Mouse (Mus musculus): ENCODE results near the gene Cnnm2. TPM values are rescaled to one million over a fixed set of nuclear protein-coding genes. Genes with fewer than 3 reads are reported as not detected.

The Cnnm2 gene
- polyA plus RNA-seq, 1 experiment, result 2.6 TPM

DNA sequence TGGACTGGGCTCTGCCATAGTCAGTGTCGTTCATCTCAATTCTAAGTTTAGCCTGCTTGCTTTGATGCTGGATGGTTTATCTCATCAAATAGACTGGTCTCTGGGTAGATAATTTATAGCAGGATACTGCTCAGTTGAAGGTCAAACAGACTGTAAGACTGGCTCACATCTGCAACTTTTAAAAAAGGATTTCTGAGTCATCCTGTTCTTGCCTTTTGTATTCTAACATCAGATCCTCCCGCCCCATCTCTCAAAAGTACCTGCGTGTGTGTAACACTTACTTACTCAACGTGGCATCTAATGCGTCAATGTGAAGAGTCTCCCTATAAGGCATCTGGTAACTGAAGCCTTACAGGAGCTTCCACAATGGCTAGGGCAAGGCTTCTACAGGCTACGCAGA, 159.2 kb downstream of the Cnnm2 start:
- peaks cover 78% of the 10 kb centered on the region for H3K36me3 ChIP-seq (replicated peaks; ENCODE audit: low read length)
- peaks cover 60% of the 10 kb centered on the region for H3K4me1 ChIP-seq
- no peaks in the 10 kb centered on the region for H3K27me3 ChIP-seq (replicated peaks)
- H3K4me3 ChIP-seq (replicated peaks), result no peak overlapping the region
- no peaks in the 10 kb centered on the region for H3K9me3 ChIP-seq
- no peak for TF ChIP-seq GATA1 (IDR thresholded peaks at IDR 0.05; ENCODE audit: borderline replicate concordance, low read length)
- no peak for TF ChIP-seq FLI1 (IDR thresholded peaks at IDR 0.05; ENCODE audit: low read length)

DNA sequence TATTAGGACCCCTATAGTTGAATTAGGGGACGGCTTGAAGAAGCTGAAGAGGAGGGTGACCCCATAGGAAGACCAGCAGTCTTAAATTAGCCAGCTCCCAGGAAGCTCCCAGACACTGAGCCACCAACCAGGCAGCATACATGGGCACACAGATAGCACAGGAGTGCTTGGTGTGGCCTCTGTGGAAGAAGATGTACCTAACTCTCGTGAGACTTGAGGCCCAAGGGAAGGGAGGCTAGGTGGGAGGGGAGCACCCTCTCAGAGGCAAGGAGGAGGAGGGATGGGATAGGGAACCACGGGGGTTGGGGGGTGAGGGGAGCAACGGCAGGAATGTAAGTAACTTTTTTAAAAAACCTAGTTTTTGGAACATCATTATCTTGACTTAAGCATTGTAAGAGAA, 165.0 kb downstream of the Cnnm2 start:
- no peaks in the 10 kb centered on the region for H3K9me3 ChIP-seq
- no peaks in the 10 kb centered on the region for H3K27me3 ChIP-seq (replicated peaks)
- H3K36me3 ChIP-seq (replicated peaks; ENCODE audit: low read length), result peaks cover 63% of the 10 kb centered on the region
- no peak for TF ChIP-seq FLI1 (IDR thresholded peaks at IDR 0.05; ENCODE audit: low read length)
- no peak for TF ChIP-seq GATA1 (IDR thresholded peaks at IDR 0.05; ENCODE audit: borderline replicate concordance, low read length)
- H3K4me3 ChIP-seq (replicated peaks), result peak overlapping the region; percentile 79
- H3K4me1 ChIP-seq, result peaks cover 83% of the 10 kb centered on the region

DNA sequence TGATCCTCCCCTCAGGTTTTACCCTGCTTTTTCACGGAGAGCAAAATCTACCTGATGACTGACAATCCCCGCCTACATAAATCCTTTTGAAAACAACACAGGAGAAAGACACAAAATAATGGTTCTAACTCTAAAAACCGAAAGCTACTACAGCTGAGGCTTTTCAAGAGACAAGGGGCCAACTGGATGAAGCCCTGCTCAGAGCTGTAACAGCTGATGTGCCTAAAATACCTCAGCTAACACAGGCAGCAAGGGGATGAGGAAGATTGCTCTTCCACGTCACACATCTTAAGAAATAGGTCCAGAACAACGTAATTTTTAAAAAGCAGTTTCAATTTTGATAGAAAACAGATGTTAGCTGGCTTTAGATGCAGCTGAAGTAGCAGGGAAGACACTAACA, 165.6 kb downstream of the Cnnm2 start:
- TF ChIP-seq FLI1 (IDR thresholded peaks at IDR 0.05; ENCODE audit: low read length) (no peak), GATA1 (IDR thresholded peaks at IDR 0.05; ENCODE audit: borderline replicate concordance, low read length) (no peak)
- Histone ChIP-seq H3K27me3 (replicated peaks) (no peaks in the 10 kb centered on the region), H3K4me1 (peaks cover 88% of the 10 kb centered on the region), H3K4me3 (replicated peaks) (peak overlapping the region; percentile 59), H3K36me3 (replicated peaks; ENCODE audit: low read length) (peaks cover 61% of the 10 kb centered on the region), H3K9me3 (no peaks in the 10 kb centered on the region)

DNA sequence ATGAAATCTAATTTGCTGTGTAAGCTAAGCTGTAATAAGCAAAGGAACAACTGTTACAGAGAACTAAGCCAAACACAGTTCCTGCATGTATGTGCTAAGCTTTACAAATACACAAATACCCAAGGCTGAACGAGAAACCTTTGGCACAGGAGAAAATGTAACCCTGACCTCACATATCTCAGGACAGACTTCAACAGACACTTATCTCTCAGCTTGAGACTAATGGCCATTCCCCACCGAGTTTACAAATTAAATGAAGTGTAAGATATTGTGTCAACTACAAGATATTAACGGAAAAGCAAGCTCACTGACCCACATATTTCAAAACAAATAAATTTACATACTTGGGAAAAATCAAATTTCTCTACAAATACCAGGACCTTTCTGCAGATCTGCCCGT, 166.7 kb downstream of the Cnnm2 start:
- Histone ChIP-seq H3K9me3 (no peaks in the 10 kb centered on the region), H3K4me1 (peaks cover 95% of the 10 kb centered on the region), H3K4me3 (replicated peaks) (no peak overlapping the region), H3K27me3 (replicated peaks) (no peaks in the 10 kb centered on the region), H3K36me3 (replicated peaks; ENCODE audit: low read length) (peaks cover 58% of the 10 kb centered on the region)
- TF ChIP-seq FLI1 (IDR thresholded peaks at IDR 0.05; ENCODE audit: low read length) (no peak), GATA1 (IDR thresholded peaks at IDR 0.05; ENCODE audit: borderline replicate concordance, low read length) (no peak)

DNA sequence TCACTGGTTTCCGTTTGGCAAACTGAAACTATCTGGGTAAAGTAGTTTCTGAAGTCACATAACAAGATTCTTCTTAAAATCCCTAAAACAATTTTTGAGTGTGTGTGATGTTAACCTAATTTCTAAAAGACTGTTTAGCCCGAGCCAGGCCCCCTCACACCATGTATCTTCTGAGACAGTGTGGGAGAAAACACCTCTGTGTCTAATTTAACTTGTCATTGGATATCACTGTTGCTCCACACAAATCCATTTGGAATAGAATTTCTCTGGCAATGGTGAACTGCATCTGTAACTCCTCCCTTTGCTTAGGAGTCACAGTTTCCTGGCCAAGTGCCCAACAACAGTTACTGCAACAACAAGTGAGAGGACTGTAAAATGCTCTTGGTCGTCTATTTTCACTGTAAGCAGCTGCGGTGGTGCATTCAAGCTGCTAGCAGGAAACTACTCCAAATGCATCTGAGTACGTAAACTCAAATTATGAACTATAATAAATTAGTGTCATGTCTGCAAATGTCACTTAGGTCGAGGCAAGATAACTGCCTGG, 167.7 kb downstream of the Cnnm2 start:
- no peaks in the 10 kb centered on the region for H3K9me3 ChIP-seq
- peaks cover 96% of the 10 kb centered on the region for H3K4me1 ChIP-seq
- no peaks in the 10 kb centered on the region for H3K27me3 ChIP-seq (replicated peaks)
- no peak for TF ChIP-seq FLI1 (IDR thresholded peaks at IDR 0.05; ENCODE audit: low read length)
- no peak for TF ChIP-seq GATA1 (IDR thresholded peaks at IDR 0.05; ENCODE audit: borderline replicate concordance, low read length)
- peak overlapping the region; percentile 28 for H3K4me3 ChIP-seq (replicated peaks)
- H3K36me3 ChIP-seq (replicated peaks; ENCODE audit: low read length), result peaks cover 50% of the 10 kb centered on the region

Other genes with a start within 250 kb of the Cnnm2 start
- gene Arl3, start 188.4 kb upstream of the Cnnm2 start, polyA plus RNA-seq (2012; ENCODE audit: insufficient read depth, low replicate concordance), result 5.8 and 22.9 TPM in 2 replicates
- 0.38 TPM in 1 of 2 replicates, not detected in the other for gene Sfxn2, start 188.2 kb upstream of the Cnnm2 start, polyA plus RNA-seq (2012; ENCODE audit: insufficient read depth, low replicate concordance)
- gene Wbp1l, start 162.5 kb upstream of the Cnnm2 start, polyA plus RNA-seq (2012; ENCODE audit: insufficient read depth, low replicate concordance), result 43.5 and 51.0 TPM in 2 replicates
- not detected in 2 replicates for gene Cyp17a1, start 88.4 kb upstream of the Cnnm2 start, polyA plus RNA-seq (2012; ENCODE audit: insufficient read depth, low replicate concordance)
- 0.97 TPM in 1 of 2 replicates, not detected in the other for gene Borcs7, start 71.7 kb upstream of the Cnnm2 start, polyA plus RNA-seq (2012; ENCODE audit: insufficient read depth, low replicate concordance)
- 1.4 TPM in 1 of 2 replicates, not detected in the other for gene As3mt, start 54.1 kb upstream of the Cnnm2 start, polyA plus RNA-seq (2012; ENCODE audit: insufficient read depth, low replicate concordance)